Mouse (Mus musculus): ENCODE results near the gene Kif18b. TPM values are rescaled to one million over a fixed set of nuclear protein-coding genes. Genes with fewer than 3 reads are reported as not detected.

Kif18b gene
- polyA plus RNA-seq, 1 experiment, result 15.7 TPM

DNA sequence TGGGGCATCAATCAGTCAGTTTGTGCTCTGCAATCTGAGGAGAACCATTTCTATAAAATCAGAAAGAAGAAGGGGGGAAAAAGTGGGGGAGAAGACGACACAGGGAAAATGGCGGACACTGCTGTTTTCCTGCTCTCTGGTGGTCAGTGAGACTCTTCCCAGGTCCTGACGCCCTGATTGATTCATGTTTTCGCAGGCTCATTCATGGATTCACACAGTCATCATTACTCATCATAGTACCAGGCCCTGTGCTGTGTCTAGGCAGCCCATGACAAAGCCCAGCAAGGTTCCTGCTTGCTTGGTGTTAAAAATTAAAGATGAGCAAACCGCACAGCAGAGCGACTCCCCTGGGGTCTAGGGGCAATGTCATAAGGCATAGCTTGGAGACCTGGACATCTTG lies 33.5 kb upstream of the Kif18b start:
- no peak for TF ChIP-seq CTCF (IDR thresholded peaks at IDR 0.05; ENCODE audit: borderline replicate concordance, insufficient read depth, low read length)
- TF ChIP-seq POLR2A (IDR thresholded peaks at IDR 0.05; ENCODE audit: low read depth, low read length), result no peak
- Histone ChIP-seq H3K27ac (ENCODE audit: insufficient read depth, low read length) (no peak overlapping the region), H3K4me3 (ENCODE audit: insufficient read depth, low read length) (no peak overlapping the region), H3K4me1 (ENCODE audit: control insufficient read depth, insufficient read depth, low read length) (no peaks in the 10 kb centered on the region)

DNA sequence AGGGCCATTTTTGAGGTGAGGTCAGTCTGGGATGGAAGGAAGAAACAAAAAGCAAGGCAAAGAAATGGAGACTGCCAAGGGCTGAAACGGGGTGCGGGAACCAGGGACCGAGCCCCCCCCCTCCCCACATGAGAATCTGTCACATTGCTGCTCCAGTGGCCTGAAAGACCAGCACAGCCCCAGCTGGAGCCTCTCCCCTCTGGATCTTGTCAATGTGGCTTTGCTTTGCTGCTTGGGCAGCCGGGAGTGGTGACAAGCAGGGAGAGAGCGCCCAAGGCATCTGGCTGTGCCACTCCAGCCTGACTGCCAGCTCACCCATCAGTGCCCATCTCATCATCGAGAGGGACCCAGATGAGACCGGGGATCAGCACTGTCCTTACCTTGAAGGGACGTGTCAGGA lies 32.8 kb upstream of the Kif18b start:
- Histone ChIP-seq H3K4me1 (ENCODE audit: control insufficient read depth, insufficient read depth, low read length) (no peaks in the 10 kb centered on the region), H3K4me3 (ENCODE audit: insufficient read depth, low read length) (no peak overlapping the region), H3K27ac (ENCODE audit: insufficient read depth, low read length) (no peak overlapping the region)
- TF ChIP-seq POLR2A (IDR thresholded peaks at IDR 0.05; ENCODE audit: low read depth, low read length), result no peak
- TF ChIP-seq CTCF (IDR thresholded peaks at IDR 0.05; ENCODE audit: borderline replicate concordance, insufficient read depth, low read length), result no peak

DNA sequence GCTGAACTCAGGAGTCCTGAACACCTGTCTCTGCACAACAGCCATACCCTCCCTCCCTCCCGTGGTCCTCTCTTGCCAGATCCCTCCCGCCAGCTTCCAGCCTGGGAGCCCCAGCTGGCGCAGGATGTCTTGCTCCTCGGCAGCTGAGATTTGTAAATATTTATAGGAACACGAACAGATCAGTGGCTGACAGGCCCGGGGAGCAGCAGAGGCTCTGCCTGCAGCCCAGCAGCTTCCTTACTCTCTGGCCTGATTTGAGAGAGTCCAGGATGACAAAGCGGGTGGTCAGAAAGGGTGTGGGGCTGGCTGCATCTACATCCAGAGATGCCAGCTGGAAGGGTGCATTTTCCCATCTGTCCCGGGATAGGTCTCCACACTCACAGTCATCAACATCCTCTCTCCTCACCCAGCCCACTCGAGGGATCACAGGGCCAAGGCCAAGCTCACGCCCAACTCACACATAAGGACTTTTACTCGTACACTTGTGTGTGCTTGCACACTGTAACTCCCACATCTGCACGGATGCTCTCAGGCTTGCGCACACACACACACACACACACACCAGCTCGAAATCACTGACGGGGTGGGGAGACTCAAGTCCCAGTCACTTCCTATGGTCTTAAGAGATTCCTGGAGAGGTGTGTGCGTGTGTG lies 32.2 kb upstream of the Kif18b start:
- TF ChIP-seq CTCF (IDR thresholded peaks at IDR 0.05; ENCODE audit: borderline replicate concordance, insufficient read depth, low read length), result no peak
- no peak for TF ChIP-seq POLR2A (IDR thresholded peaks at IDR 0.05; ENCODE audit: low read depth, low read length)
- Histone ChIP-seq H3K4me3 (ENCODE audit: insufficient read depth, low read length) (no peak overlapping the region), H3K27ac (ENCODE audit: insufficient read depth, low read length) (no peak overlapping the region), H3K4me1 (ENCODE audit: control insufficient read depth, insufficient read depth, low read length) (no peaks in the 10 kb centered on the region)

DNA sequence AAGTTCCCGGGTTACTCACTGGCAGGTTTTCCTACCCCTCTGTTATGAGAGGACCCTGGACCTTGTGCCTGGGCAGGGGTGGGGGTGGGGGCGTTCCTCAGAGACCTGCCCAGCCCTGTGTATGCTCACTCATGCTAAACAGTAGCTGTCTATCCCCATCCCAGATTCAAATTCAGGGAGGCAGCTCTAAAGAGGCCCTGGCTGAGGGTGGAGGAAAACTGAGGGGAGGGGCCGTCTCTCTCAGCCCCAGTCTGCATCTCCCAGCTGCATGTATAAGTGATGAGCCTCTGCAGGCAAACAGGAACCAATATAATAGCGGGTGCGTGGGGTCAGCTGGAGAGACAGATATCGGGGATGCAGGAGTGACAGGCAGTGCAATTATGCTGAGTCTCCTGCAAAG lies 28.0 kb upstream of the Kif18b start:
- no peak for TF ChIP-seq CTCF (IDR thresholded peaks at IDR 0.05; ENCODE audit: borderline replicate concordance, insufficient read depth, low read length)
- no peak for TF ChIP-seq POLR2A (IDR thresholded peaks at IDR 0.05; ENCODE audit: low read depth, low read length)
- H3K4me1 ChIP-seq (ENCODE audit: control insufficient read depth, insufficient read depth, low read length), result no peaks in the 10 kb centered on the region
- H3K4me3 ChIP-seq (ENCODE audit: insufficient read depth, low read length), result no peak overlapping the region
- no peak overlapping the region for H3K27ac ChIP-seq (ENCODE audit: insufficient read depth, low read length)

DNA sequence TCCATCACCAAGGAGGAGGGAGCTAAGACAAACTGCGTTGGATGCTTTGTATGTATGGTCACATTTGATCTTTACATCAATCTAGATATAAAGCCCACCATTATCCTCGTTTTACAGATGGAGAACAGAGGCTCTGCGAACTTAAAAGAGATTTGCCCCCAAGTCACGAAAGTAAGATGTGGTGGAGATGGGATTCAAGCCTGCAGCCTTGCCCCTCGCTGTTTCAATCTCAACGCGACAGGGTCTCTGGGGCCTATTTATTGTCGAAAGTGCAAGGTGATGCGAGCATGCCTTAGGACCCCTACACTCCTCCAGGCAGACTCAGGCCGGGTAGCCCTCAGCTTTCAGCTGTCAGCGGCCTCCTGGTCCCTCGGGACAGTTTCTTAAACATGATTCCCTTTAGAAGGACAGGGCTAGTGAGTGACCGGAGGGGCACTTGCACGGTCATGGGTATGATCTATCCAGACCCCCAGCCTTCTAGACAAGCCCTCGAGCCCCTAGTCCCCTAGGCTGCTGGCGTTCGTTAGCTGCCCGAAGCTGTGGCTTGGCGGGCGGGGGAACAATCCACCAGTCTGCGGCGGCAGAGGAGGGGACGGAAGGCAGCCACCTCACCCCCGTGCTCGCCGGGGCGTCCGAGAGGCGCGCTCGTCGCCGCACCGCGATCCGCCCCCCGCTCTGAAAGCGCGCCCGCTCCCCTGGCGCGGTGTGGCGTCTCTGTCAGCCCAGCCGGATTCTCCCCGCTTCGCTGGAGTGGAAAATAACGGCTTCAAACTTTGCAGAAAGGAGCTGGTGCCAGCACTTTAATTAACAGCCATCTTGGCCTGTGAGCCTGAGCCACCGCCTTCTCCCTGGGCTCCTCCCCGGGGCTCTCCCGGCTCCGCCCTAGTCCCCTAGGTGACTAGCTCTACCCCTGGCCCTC lies 23.4 kb upstream of the Kif18b start:
- no peak for TF ChIP-seq POLR2A (IDR thresholded peaks at IDR 0.05; ENCODE audit: low read depth, low read length)
- no peak for TF ChIP-seq CTCF (IDR thresholded peaks at IDR 0.05; ENCODE audit: borderline replicate concordance, insufficient read depth, low read length)
- H3K27ac ChIP-seq (ENCODE audit: insufficient read depth, low read length), result no peak overlapping the region
- H3K4me3 ChIP-seq (ENCODE audit: insufficient read depth, low read length), result peak overlapping the region; percentile 42

DNA sequence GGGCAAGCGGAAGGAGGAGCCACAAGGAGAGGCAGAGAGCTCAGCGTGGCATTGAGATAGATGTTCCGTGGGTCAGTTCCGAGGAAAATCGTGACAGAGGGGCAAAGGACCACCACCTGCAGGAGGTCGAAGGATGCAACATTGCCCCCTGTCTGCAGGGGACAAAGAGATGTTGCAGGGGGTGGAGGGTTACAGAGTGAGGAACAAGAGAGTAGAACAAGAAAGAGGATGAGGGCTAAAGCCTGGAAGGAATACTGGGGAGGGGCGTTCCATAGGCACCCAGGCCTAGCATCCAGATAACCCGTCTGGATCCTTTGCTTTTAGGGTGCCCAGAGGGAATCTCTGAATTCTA lies 22.0 kb upstream of the Kif18b start:
- Histone ChIP-seq H3K4me1 (ENCODE audit: control insufficient read depth, insufficient read depth, low read length) (0 out of 2 replicates have a peak, but pooled peaks cover 2% of the 10 kb centered on the region), H3K4me3 (ENCODE audit: insufficient read depth, low read length) (no peak overlapping the region), H3K27ac (ENCODE audit: insufficient read depth, low read length) (no peak overlapping the region)
- TF ChIP-seq CTCF (IDR thresholded peaks at IDR 0.05; ENCODE audit: borderline replicate concordance, insufficient read depth, low read length) (peak; percentile 8; the same call in 1 of the 2 replicates), POLR2A (IDR thresholded peaks at IDR 0.05; ENCODE audit: low read depth, low read length) (no peak)

More for the DNA sequence above, 23.4 kb upstream of the Kif18b start:
- H3K4me1 ChIP-seq (ENCODE audit: control insufficient read depth, insufficient read depth, low read length), result 0 out of 2 replicates have a peak, but pooled peaks cover 2% of the 10 kb centered on the region

DNA sequence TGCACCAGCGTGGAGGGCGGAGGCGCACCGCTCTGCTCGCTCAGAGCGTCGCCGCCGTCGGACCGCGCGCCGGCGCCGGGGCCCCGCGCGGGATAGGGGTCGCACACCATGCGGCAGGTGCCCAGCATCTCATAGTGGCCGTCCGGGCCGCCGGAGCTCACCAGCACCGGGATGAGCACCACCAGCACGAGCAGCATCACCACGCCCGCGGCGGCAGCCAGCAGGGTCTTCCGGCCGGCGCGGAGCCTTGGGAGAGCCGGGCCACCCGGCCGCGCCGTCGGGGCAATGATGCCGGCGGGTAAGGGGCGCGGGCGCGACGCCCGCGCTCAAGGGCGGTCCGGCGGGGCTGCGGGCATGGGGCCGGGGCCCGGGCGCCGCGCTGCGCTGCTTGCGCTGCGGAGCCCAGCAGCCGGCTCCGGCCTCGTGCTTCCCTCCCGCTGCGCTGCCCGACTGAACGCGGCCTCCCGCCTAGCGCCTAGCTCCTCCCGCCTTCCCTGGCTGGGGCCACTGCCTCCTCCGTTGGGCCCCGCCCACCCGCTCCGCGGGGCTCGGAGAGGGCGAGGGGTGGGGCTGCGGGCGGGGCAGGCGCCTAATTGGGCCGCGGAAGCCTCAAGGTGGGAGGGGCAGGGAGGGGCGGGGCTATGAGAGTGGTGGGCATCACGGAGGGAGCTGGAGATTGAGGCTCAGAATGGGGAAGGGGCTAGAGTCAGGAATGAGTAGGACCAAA lies 21.5 kb upstream of the Kif18b start, which contains the start of gene C1ql1:
Gene C1ql1, minus strand, starts transcription at position 424 of the 727 bp plus-strand sequence.
- Histone ChIP-seq H3K27ac (ENCODE audit: insufficient read depth, low read length) (no peak within 1 kb of the TSS), H3K4me1 (ENCODE audit: control insufficient read depth, insufficient read depth, low read length) (0 out of 2 replicates have a peak, but pooled peaks cover 2% of the 10 kb centered on the region), H3K4me3 (ENCODE audit: insufficient read depth, low read length) (no peak within 1 kb of the TSS; the same call in 1 of the 2 replicates)
- TF ChIP-seq CTCF (IDR thresholded peaks at IDR 0.05; ENCODE audit: borderline replicate concordance, insufficient read depth, low read length), result no peak
- TF ChIP-seq POLR2A (IDR thresholded peaks at IDR 0.05; ENCODE audit: low read depth, low read length), result 0 out of 2 replicates have a peak, but pooled peaks have one; percentile 16

DNA sequence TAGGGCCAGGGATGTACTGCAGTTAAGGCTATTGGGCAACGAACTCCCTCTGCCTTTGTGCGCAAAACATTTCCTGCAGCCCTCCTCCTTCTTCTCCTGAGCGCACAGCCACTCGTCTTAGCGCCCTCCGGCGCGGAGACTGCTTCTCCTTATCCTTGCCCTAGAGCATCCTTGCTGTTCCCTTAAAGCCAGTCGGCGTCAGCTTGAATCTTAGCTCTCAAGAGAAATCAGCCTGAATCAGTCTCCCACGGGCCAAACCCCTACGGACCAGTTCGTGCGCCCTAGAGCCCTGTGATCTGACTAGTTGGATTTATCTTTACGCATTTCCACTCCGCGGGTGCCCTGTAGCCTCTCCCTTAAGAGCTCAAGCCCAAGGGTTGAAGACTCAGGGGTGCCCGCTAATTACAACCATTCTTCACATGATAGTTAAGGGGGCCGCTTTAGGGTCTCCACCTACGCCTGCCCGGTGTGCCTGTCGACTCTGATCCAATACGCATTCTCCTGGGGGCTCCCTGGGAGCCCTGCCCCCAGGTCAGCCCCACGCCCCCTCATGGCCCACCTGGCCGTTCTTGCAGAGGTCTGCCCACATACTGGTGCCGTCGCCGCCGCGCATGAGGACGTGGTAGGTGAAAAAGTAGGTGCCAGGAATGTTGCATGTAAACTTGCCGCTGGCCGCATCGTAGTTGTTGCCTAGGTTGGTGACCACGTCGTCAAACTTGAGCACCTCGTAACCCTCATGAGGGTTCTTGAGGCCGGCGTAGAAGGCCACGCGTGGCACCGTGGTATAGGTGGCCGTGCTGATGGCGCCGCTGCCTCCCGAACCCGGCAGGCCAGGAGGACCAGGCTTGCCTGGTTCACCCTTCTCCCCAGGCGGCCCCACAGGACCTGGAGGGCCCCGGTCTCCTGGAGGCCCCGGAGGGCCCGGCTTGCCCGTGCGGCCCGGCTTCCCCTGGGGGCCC lies 20.7 kb upstream of the Kif18b start:
- 0 out of 2 replicates have a peak, but pooled peaks cover 2% of the 10 kb centered on the region for H3K4me1 ChIP-seq (ENCODE audit: control insufficient read depth, insufficient read depth, low read length)
- H3K27ac ChIP-seq (ENCODE audit: insufficient read depth, low read length), result no peak overlapping the region
- no peak overlapping the region for H3K4me3 ChIP-seq (ENCODE audit: insufficient read depth, low read length)
- no peak for TF ChIP-seq CTCF (IDR thresholded peaks at IDR 0.05; ENCODE audit: borderline replicate concordance, insufficient read depth, low read length)
- TF ChIP-seq POLR2A (IDR thresholded peaks at IDR 0.05; ENCODE audit: low read depth, low read length), result no peak
